Mouse (Mus musculus) frontal cortex, adult 2 months (tissue): ENCODE data around the gene Map3k7cl. TPM values are rescaled to one million over a fixed set of nuclear protein-coding genes. Genes with fewer than 3 reads are reported as not detected.

Experiments used
- DNase-seq, 2 experiments: peaks; one replicate each; pipeline ENCODE4 v3.0.0; 2022; ENCODE audit warnings: low spot score in 1 of 2; ENCODE audit errors: extremely low spot score in 1 of 2
- polyA plus RNA-seq: library from polyadenylated mRNA; depleted of rRNA; stranded (reverse); fragments of >200 nt; gene quantifications from 2 replicates; pipeline ENCODE4 v1.2.3, GENCODE M21; 2012; rRNA removed

The Map3k7cl gene
- 1.3 and 1.7 TPM in 2 replicates for polyA plus RNA-seq

- no peak for DNase-seq
Observed at GRCm38 (mm10) chr16:87552907-87553691, at the start of gene Map3k7cl. Gene Map3k7cl, plus strand, starts transcription at chr16:87553330.

DNA sequence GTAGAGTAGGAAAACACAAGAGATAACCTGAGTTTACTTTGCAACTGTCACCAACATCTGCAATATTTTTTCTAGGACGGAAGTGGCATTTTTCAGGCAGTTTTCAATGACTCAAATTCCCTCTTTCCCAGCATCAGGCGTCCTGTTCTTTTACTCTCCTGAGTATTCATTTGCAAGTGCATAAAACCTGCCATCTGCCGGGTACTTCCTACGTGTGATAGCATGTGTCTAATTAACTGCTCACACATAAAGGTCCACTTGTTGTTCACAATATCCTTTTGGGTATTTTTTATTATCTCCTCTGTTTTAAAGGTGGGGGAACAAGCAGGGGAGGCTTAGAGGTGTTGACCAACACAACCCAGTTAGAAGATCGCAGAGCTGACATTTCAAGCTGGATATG lies 41.4 kb upstream of the Map3k7cl start:
- DNase-seq, result no peak

DNA sequence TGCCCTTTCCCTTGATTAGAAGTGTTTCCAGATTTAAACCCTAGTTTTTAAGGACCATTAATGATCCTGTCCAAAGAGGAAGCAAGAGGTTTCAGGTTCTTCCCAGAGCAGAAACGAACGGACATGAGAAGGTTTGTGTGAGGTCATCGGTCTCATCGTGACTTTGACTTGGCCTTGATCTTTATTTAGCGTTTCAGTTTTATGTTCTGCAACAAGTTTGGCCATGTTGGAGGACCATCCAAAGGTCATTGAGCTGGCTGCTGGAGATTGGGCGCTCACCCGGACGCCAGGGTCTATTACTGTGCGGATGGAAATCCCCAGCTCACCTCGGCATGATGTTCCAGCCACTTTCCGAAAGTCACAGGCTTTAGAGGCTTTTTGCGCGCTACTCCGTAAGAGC lies 40.8 kb upstream of the Map3k7cl start:
- no peak for DNase-seq

GRCm38 (mm10) chr16:87524228-87524627 lies 28.9 kb upstream of the Map3k7cl start:
- DNase-seq, result no peak

DNA sequence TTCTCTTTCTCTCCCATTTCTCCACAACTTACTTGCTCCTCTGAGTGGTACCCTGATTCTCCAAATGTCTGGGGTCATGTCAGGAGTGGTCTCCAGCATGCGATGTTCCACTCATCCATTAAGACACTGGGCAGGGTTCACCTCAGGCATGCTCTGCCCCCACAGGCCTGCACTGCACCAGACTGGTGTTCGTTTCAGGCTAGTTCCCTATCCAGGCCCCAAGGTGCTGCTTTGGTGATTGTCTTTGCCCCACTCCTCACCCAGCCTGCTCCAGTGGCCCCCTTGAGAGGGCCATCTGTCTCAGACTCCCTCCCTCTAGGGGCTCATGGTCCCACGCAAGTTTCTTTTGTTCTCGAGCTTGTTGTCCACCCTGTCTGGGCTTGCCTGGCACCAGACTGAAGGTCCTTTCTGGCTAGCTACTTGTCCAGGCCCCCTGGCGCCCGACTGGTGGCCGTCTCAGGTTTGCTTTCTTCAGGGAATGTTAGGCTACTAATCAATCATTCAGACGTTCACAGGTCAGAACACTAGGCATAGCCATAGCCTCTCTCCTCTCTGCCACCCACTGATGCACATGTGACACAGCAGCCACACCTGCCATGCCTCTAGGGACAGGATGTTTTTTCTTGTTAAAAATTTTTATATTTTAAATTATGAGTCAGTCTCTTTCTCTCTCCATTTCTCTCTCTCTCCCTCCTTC lies 25.4 kb upstream of the Map3k7cl start:
- no peak for DNase-seq

- no peak for DNase-seq
Observed at GRCm38 (mm10) chr16:87528755-87529154, 24.4 kb upstream of the Map3k7cl start.

- DNase-seq, result no peak
Observed at GRCm38 (mm10) chr16:87548348-87548747, 4.8 kb upstream of the Map3k7cl start.

DNA sequence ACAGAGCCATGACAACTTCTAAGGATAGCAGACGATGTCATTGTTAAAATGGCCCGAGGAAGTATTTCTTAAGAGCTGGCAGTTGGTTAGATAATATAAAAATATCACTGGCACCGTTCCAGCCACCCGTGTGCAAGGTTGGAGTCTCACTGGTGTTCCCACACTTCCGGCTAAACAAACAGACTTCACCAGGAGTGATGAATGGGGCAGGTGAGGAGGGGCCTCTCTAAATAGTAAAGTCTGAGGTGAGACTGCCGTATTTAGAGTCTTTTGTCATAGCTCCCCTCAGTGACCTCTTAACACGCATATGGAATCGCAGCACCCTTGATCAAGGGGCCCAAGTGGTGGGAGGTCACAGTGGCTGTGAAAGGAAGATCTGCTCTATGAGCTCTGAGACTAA lies 3.2 kb downstream of the Map3k7cl start:
- no peak for DNase-seq

DNA sequence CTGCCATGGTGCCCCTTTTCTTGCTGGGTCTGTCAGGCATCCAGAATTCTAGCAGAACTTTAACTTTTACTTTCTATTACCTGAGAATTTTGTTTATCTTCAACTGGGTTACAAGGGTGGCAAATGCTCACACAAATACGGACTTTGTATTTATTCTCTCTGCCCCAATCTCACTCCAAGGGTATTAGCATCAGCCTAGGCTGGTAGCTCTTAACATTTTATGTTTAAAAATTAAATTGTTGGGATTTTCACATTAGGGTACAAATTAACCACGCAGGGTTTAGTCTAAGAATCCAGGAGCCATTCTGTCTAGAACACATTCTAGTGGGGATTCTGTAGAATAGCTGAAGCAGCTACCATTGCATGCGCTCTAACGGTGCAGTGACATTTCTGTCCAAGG lies 8.4 kb downstream of the Map3k7cl start:
- no peak for DNase-seq

DNA sequence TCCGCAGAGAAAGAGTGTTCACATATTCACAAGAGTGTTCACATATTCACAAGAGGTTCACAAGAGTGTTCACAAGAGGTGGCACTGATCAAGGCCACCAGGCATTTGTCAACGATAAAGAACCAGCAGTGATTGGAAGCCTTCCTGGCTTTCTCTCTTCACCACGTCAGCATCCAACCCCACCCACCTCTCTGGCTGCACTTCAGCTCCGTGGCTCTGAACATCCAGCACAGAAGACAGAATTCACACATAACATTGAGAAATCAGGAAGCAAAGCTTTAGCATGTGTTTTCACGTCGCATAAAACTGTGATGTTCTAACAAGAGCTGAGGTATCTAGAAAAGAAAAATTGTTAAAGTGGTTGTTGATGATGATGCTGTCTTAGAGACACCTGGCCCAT lies 10.4 kb downstream of the Map3k7cl start:
- peak in 1 of 2 experiments; percentile 72 for DNase-seq

DNA sequence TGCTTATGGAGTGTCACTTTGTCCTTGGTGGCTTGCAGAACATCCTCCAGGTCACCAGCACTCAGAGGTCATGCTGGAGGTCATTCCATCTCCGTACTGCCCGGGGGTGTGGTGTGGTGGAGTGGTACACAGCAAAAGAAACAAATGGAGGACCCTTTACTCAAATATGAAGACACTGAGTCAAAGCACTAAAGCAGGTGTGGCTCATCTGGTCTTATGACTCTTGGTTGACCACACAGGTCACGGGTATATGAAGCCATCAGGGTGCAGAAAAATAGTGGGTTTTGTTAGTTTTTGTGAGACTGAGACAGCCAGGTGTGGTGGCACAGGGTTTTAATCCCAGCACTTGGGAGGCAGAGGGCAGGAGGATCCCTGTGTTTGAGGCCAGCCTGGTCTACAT lies 11.4 kb downstream of the Map3k7cl start:
- DNase-seq, result no peak

- DNase-seq, result peak; percentile 20 to 74
Observed at GRCm38 (mm10) chr16:87567572-87567971, 14.4 kb downstream of the Map3k7cl start.

DNA sequence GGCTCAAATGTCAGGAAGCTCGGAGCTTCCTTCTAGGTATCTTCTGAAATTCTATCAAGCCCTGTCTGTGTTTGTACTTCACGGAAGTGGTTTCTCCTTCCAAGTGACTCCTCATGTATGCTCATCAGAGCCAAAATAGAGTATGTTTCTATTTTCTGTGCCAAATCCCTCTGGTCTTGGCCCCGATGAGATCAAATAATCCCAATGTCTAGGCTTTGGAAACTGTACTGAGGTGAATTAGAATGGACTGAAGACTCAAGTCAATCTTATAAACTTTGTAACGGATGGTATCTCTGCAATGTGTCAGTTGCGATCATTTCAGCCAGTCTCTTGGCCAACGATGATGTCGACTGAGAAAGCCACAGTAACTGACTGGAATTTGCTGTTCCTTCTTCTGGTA lies 15.1 kb downstream of the Map3k7cl start:
- DNase-seq, result no peak

DNA sequence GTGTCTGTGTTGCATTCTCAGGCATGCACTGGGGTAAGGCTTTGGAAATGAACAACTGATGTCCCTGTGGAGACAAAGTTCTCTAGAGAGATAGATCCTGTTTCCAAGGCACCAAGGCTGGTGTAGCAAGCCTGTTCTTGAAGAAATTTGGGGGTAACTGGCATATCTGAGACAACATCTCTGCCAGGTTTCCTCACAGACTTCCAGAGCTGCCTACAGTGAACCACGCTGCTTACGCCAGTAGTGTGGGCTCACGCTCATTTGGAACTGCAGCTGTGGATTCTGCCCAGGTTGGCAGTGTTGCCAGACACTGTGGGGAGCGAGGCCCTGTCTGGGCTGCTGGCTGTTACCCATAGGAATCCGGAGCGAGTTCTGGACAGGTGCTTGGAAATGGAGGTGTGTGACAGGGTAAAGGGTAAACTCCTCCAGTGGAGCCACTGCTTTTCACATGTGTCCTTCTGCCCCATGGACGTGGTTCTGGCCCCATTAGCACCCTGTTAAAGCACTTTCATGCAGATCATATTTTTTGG lies 16.5 kb downstream of the Map3k7cl start:
- peak in 1 of 2 experiments; percentile 25 for DNase-seq

DNA sequence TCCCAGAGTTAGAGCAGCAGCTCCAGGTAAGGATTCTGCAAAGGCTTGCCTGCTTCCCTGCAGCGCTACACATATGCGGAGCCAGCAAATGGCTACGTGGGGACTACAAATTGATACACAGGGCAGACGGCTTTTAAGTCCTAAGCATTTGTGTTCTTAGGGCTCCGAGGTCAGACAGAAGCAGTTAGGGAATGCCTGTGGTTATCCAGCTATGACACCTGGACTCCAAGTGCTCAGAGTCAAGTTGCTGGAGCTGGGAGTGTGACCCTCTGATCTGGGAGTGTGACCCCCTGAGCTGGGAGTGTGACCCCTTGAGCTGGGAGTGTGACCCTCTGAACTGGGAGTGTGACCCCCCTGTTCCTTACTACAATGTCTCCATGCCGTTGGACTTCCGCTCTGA lies 17.2 kb downstream of the Map3k7cl start:
- no peak for DNase-seq

GRCm38 (mm10) chr16:87573409-87573808 lies 20.3 kb downstream of the Map3k7cl start:
- no peak for DNase-seq

DNA sequence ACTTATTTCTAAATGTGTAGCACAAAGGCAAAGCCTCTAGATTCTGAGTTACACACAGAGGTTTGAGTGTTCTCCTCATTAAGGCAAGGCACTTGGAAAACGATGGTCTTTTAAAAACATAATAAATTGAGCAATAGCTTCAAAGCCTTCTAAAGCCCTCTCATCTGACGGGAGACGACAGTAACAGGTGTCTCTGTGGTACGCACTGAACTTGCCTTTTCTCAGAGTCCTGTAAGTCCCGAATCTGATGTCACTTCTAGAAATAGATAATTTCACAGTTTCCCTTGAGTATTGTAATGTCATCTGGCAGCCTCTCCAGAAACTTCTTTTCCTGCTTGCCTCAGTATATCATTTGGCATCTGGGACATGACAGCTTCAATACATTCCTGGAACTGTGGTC lies 21.0 kb downstream of the Map3k7cl start:
- no peak for DNase-seq

GRCm38 (mm10) chr16:87575600-87575999 lies 22.5 kb downstream of the Map3k7cl start:
- DNase-seq, result no peak

DNA sequence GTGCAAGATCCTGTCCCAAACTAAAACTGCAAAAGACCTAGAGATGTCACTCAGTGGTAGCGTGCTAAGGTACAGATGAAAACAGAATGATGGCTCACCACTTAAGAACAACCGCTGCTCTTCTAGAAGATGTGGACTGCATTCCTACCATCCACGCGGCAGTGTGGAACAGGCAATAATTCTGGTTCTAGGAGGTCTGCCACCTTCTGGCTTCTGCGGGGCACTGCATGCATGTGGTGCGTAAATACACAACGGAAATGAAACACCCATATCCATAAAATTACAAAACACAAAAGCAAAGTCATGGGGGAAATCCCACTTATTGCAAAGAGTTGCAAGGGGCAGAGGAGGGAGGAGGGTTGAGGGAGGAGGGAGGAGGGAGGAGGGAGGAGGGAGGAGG lies 25.8 kb downstream of the Map3k7cl start:
- no peak for DNase-seq

DNA sequence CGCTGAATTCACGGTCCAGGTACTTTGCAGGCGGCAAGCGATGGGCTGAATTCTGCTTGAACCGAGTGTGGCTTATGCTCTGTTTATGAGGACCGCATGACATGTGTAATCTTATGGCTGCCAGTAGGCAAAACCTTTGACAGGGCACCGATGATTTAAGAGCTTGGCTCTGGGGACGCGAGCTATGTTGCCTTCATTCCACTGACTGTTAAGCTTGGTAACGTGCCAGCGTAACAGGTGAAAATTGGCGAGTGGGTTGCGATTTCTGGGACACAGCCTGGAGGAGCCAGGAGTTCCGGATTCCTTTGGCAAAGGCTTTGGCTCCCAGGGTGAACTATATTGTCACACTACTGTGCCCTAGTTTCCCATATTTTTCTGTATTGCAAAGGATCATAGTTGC lies 26.3 kb downstream of the Map3k7cl start:
- no peak for DNase-seq

GRCm38 (mm10) chr16:87582776-87583175 lies 29.6 kb downstream of the Map3k7cl start:
- DNase-seq, result no peak

DNA sequence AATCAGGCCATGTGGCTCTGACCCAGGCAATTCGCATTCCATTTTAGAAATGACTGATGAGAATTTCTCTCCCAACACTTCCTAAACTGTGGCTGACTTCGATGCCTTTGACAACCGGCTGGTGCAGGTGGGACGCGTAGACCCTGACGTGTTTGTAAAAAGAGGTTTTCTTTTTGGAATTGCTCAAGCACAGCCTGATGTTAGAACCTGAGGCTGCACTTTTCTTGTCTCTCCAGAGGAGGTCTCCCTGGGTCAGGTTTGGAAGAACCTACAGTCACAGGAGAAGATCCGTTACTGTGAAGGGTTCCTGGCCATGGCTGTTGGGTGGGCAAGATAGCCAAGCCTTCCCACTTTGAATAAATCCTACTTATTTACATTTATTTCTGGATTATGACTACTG lies 31.5 kb downstream of the Map3k7cl start:
- no peak for DNase-seq
